Mouse (Mus musculus): ENCODE results near the gene Psmb8.

DNA sequence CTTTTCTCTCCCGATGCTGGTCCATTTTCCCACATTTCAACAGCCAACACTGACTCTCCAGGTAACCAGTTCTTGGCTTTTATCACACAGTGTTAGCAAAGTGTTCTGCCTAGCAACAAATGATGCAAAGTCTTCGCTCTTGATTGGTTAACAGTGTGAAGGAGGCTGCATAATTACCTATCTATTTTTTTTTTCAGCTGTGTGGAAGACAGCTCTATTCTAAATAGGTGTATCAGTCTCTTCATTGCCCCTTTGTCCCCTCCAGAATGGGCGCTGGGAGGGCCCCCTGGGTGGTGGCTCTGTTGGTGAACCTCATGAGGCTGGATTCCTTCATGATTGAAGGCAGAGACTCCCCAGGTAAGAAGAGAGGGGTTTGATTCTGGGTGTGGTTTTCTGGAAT, 41.2 kb downstream of the Psmb8 start, which contains the start of gene H2-Ob:
- TF ChIP-seq CTCF (IDR thresholded peaks at IDR 0.05) (no peak), EP300 (IDR thresholded peaks at IDR 0.05; ENCODE audit: insufficient read depth, low read depth, low read length) (no peak)

Data from heart, adult 2 months (tissue).